In genomic region chr6:70386396-70386795, GRCm38 (mm10) we compare ENCODE assay signal across 7 mouse cellular contexts.
DNase-seq lines count a peak whose midpoint lies in the region; TF ChIP-seq lines count a peak whose summit lies in the region.
"Not testable (repeated sequence)": the region's sequence is repeated elsewhere in the genome, so short reads cannot be mapped to it uniquely, and the experiment has no call there.

No protein-coding gene starts in this region.

- not testable (repeated sequence) for H3K4me2 ChIP-seq in CH12.LX (ENCODE audit: insufficient read depth, low read depth, poor library complexity, severe bottlenecking)

- dilution Hi-C loops in CH12.LX (cut with MboI; ENCODE audit: extremely low pct_ligation_motif_present, extremely low pct_unique_long_range_greater_than_20kb, low sequenced_read_pairs): not testable (repeated sequence)

- not testable (repeated sequence) for H3K4me3 ChIP-seq in CH12.LX (replicated peaks in 1 of 3; ENCODE audit: low read depth in 2 of 3, low read length in 2 of 3, poor library complexity in 1 of 3)

- not testable (repeated sequence) for H3K27me3 ChIP-seq in CH12.LX (replicated peaks)

- not testable (repeated sequence) for H3K27ac ChIP-seq in CH12.LX (ENCODE audit: insufficient read depth, low read depth)

- TF ChIP-seq CTCF in CH12.LX (conservative IDR thresholded peaks at IDR 0.05 in 1 of 2, IDR thresholded peaks at IDR 0.05 in 1 of 2; ENCODE audit: low read depth in 2 of 2, low read length in 2 of 2): not testable (repeated sequence)

- not testable (repeated sequence) for H3K9ac ChIP-seq in CH12.LX (ENCODE audit: insufficient read depth, low read depth)

- H3K36me3 ChIP-seq in CH12.LX (replicated peaks in 1 of 2; ENCODE audit: control insufficient read depth in 1 of 2, insufficient read depth in 1 of 2, low read length in 1 of 2): not testable (repeated sequence)

- intact Hi-C loops in left cerebral cortex, postnatal 14 days (cut with DNase I): not testable (repeated sequence)

- TF ChIP-seq POLR2A in CH12.LX (IDR thresholded peaks at IDR 0.05; ENCODE audit: low read depth, low read length): not testable (repeated sequence)

- not testable (repeated sequence) for H3K4me1 ChIP-seq in CH12.LX (ENCODE audit: control insufficient read depth in 1 of 2, insufficient read depth in 2 of 2)

- not testable (repeated sequence) for TF ChIP-seq EP300 in CH12.LX (IDR thresholded peaks at IDR 0.05; ENCODE audit: low read length)

- not testable (repeated sequence) for H3K79me2 ChIP-seq in CH12.LX (replicated peaks; ENCODE audit: control insufficient read depth, extremely low read depth, insufficient read depth, poor library complexity, severe bottlenecking)

- DNase-seq in CH12.LX (ENCODE audit: extremely low read depth): peak; percentile 11
- DNase-seq in frontal cortex, adult 2 months (ENCODE audit: extremely low spot score in 1 of 2, low spot score in 1 of 2): peak; percentile 67 to 75
- DNase-seq in kidney, postnatal 10 days: peak; percentile 6
- peak; percentile 48 to 72 for DNase-seq in left cerebral cortex, adult 18-20 months (ENCODE audit: low spot score in 2 of 2)
- DNase-seq in left cerebral cortex, postnatal 14 days (ENCODE audit: low spot score in 2 of 2): peak; percentile 16 to 36
- DNase-seq in right cerebral cortex, adult 2 months (ENCODE audit: low spot score in 2 of 2): peak; percentile 57 to 66
- peak; percentile 3 to 13 for DNase-seq in spleen, postnatal 36 days (ENCODE audit: low spot score in 2 of 2)

- not testable (repeated sequence) for H3K9me3 ChIP-seq in CH12.LX (replicated peaks; ENCODE audit: low read length)

- not testable (repeated sequence) for TF ChIP-seq RAD21 in CH12.LX (IDR thresholded peaks at IDR 0.05; ENCODE audit: low read depth, low read length)

- in situ Hi-C loops in CH12.LX (cut with MboI; ENCODE audit: low pct_ligation_motif_present, low pct_unique_long_range_greater_than_20kb, low sequenced_read_pairs): not testable (repeated sequence)

TF ChIP-seq in CH12.LX, 34 proteins besides CTCF, POLR2A, EP300 and RAD21:
- TF ChIP-seq MAFK (IDR thresholded peaks at IDR 0.05; ENCODE audit: insufficient replicate concordance, low read length): peak; percentile 72

Comparison
In these comparisons a context has a peak if more than half of its experiments do, and no peak if none do; other contexts are left out.
1. DNase-seq: peak in every context shown above with its lines; median percentile 71 in frontal cortex, adult 2 months; 62 in right cerebral cortex, adult 2 months; 60 in left cerebral cortex, adult 18-20 months; 26 in left cerebral cortex, postnatal 14 days; 11 in CH12.LX; 8 in spleen, postnatal 36 days; 6 in kidney, postnatal 10 days.